Mouse (Mus musculus) E14TG2a.4 (cell line): ENCODE data around the gene Gnb1l.

Experiments used
- CTCF ChIP-seq: conservative IDR thresholded peaks from 2 replicates; pipeline ENCODE4 v1.5.1; 2014; ENCODE audit warnings: low read length
- NANOG ChIP-seq: IDR thresholded peaks from 2 replicates; pipeline ENCODE4 v1.6.1; 2014; ENCODE audit warnings: borderline replicate concordance, low read length, mixed read lengths

DNA sequence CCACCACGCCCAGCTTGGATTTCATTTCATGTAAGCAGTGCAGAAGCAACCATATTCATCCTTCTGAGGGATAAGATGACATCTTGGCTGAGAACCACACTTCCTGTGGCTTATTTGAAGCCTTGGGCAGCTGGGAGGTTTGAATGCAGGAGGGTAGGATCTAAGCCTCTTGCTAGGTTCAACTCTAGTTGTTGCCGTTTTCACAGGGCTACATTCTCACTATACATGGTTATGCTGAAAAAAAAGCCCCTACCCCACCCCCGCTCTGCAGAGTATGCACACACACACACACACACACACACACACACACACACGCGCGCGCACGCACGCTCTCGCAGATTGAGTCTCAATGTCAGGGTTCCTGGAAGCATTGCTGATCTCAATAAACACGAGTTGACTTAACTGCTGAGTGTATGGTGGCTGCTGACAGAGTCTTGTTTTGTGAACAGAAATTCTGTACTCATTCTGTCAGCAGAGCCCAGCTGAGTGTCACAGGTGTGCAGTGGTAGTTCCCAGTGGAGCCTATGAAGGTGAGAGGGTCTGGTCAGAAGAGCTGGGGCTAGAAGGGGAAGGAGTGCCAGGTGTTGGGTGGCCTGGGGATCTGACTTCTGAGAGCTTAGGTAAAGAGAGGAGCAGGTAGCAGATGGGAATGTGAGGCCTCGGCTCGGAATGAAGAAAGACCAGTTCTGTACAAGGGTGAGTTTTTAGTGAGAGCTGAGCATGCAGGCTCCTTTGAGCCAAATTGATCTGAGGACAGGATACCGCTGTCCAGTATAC lies 5.2 kb downstream of the Gnb1l start:
- TF ChIP-seq CTCF (no peak), NANOG (no peak)
